Mouse (Mus musculus): ENCODE data around the gene Slc4a1ap.

The Slc4a1ap gene

DNA sequence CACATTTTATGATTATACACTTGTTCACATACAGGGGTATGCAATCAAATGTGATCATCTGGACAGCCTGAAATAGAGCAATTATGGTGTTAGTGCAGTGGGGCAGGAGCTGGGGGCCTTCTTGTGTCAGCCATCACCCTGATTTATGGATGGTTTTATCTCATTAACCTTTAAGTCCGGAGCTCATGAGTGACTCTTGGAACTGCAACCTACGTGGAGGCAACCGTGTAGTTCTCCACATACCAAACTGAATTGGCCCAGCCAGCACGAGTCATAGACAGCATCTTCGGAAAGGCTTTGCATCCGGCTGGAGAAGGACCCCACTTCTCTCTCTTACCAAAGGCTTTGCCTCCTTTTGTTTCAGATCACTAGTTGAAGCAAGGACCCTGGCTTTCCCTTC is 77.0 kb downstream of the Slc4a1ap start:
- DNase-seq (ENCODE audit: low spot score in 2 of 2): no peak

DNA sequence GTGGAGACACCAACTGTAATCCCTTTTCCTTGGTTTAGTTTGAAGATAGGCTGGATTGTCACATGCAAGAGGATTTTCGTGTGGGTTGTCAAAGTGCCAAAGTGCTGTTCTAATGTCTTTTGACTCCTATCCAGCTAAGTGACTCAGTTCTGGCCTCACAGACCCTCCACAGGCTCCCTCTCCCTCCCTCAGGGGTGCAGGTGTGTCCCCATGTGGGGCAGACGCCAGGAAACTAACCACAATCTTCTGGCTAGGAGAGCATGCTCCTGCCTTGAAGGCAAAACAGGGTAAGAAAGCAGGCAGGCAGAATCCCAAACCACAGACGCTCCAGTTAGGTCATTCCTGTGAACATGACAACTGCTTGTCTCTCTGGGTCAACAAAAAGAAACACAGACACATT is 79.4 kb downstream of the Slc4a1ap start:
- no peak for DNase-seq (ENCODE audit: low spot score in 2 of 2)
